Mouse (Mus musculus): ENCODE measurements around the gene Tnrc6c. TPM values are rescaled to one million over a fixed set of nuclear protein-coding genes. Genes with fewer than 3 reads are reported as not detected.

Gene Tnrc6c
- polyA plus RNA-seq (2014; fragmentation: Illumina TruSeq; extraction: RNeasy Lipid Tissue Mini Kit (QIAGEN cat#74804); ENCODE audit: low read depth, low replicate concordance) = 8.2 TPM

DNA sequence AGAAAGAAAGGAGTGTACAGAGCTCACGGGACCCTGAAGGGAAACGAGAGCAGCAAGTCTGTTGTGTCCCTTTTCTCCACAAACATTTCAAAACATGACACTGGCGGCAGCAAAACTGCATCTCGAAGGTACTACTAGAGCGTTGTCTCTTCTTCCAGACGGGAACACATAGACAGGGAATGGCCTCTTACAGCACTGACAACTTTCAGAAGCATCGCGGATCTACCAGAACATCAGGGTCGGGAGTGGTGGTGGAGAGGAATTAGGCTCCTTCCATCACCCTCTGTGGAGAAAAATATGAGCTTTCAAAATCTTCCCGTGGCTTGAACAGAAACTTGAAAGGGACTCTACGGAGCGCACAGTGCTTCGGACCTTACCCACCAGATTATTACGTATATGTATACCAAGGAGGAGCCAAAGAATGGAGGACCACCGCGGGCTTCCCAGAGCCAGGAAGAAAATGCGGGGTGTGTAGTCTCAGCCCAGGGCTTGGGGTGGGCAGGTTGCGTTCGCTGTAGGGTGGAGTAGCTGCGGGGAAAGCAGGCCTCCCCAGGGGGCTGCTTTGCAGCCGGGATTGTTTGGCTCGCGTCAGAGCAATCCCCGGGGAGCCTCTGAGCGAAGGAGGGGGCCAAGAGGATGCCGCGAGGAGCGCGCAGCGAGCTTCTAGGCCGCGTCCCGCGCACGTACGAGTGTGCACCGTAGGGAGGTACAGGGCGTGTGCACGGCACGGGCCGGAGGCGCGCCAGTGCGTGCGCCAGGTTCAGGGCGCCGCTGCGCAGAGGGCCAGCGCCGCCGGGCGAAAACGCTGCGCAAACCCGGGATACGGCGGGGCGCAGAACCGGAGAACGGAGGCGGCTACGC is at the start of gene Tnrc6c:
Gene Tnrc6c (plus strand): TSS at position 799 of the 861 bp plus-strand sequence.

DNA sequence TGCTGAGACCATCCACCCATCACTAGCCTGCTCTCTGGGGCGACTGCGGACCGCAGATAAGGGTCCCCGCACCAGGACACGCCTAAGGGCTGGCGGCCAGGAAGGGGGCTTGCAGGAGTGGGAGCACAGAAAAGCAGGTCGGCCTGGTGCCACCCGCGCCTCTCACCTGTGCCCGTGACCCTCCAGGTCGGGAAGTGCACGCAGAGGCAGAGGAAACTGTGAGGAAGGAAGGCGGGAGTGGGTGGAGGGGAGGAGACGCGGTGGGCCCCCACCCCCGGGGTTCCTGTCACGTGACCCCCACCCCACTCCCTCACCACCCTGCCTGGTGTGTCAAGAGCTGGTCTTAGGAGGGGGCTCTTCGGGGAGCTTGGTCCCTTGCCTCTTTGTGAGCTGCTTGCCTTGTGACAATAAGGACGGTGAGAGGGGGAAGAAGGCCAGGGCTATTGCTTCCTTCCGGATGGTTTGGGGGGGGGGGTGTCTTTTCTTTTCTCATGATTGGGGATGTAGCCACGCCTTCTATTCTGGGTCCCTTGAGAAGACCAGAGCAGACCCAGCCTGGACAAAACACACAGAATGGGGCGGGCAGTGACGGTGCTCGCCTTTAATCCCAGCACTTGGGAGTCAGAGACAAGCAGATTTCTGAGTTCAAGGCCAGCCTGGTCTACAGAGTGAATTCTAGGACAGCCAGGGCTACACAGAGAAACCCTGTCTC is 128.1 kb downstream of the Tnrc6c start, which contains the start of the genes Tmc8 and Tmc6:
Gene Tmc8 (plus strand): TSS at position 84 of the 712 bp plus-strand sequence.
Gene Tmc6 (minus strand): TSS at position 206 of the 712 bp plus-strand sequence.

DNA sequence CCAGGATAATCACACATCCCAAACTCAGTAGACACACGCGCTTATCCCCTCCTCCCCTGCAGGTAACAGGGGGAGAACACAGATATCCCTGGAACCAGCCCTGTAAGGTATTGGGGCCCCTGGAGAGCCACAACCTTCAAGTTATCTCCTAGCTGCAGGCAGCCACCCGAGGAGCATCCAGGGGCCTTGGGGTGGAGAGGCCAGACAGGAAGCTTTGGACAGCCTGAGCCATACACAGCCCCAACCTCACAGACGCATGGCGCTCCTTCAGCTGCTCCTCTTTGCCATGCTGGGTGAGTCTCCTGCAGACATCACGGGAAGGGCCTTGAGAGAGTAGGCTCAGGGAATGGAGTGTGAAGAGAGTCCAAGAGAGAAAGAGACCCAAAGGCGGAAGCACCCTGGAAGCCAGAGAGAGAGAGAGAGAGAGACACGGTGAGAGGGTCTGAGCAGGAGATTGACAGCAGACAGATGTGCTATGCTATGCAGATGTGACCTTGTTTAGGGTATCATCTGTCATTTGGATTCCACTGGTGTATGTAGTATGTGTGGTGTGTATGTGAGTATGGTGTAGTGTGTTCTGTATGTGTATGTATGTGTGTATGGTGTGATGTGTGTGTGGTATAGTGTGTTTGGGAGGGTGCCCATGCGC is 143.5 kb downstream of the Tnrc6c start, which contains the start of gene 6030468B19Rik:
Gene 6030468B19Rik (plus strand): TSS at position 150 of the 649 bp plus-strand sequence.

DNA sequence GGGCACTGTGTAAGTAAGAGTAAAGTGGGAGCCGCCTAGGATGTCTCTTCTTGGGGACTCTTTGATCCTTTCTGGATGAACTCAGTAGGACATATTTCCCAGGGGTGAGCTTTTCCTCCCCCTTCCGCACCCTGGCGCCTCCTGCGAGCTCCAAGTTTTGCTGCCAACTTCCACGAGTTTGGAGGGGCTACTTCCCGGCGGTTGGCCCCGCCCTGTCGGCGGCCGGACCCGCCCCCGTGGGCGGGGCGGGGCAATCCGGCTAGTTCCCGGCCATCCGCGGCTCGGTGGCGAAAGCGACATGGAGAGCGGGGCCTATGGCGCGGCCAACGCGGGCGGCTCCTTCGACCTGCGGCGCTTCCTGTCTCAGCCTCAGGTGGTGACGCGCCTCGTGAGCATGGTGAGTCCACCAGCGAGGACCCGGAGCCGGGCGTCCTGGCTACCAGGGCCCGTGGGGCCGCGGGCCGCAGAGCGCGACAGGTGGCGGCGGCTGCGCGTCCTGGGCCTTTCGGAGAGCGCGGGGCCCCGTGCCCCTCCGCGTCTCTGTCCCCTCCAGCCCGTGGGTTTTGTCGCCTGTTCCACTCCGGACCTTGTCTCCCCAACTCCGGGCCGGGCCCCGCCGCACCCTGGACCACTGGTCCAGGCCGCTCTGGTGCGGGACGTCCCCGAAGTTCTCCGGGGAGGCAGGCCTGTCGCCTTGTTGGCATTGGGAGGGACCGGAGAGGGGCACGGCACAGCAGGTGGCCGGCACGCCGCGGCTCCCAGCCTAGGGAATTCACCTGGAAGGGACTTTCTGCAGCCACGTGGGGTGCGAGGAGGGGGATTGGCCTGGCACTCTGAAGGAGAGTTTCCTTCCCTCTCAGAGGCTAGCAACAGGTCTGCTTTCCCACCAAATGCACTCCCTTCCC is 155.6 kb downstream of the Tnrc6c start, which contains the start of the genes Gm20708 and Syngr2:
Gene Gm20708 (plus strand): TSS at position 262 of the 905 bp plus-strand sequence.
Gene Syngr2 (plus strand): TSS at position 262 of the 905 bp plus-strand sequence.

Other genes starting within 250 kb of the Tnrc6c start
- gene Gm11733, start 169.9 kb upstream of the Tnrc6c start, polyA plus RNA-seq (2014; fragmentation: Illumina TruSeq; extraction: RNeasy Lipid Tissue Mini Kit (QIAGEN cat#74804); ENCODE audit: low read depth, low replicate concordance) = not detected
- 0.07 TPM for gene Tmc8, start 127.8 kb downstream of the Tnrc6c start, polyA plus RNA-seq (2014; fragmentation: Illumina TruSeq; extraction: RNeasy Lipid Tissue Mini Kit (QIAGEN cat#74804); ENCODE audit: low read depth, low replicate concordance)
- gene Tmc6, start 127.9 kb downstream of the Tnrc6c start, polyA plus RNA-seq (2014; fragmentation: Illumina TruSeq; extraction: RNeasy Lipid Tissue Mini Kit (QIAGEN cat#74804); ENCODE audit: low read depth, low replicate concordance) = 0.45 TPM
- not detected for gene 6030468B19Rik, start 143.4 kb downstream of the Tnrc6c start, polyA plus RNA-seq (2014; fragmentation: Illumina TruSeq; extraction: RNeasy Lipid Tissue Mini Kit (QIAGEN cat#74804); ENCODE audit: low read depth, low replicate concordance)
- gene Gm20708, start 155.4 kb downstream of the Tnrc6c start, polyA plus RNA-seq (2014; fragmentation: Illumina TruSeq; extraction: RNeasy Lipid Tissue Mini Kit (QIAGEN cat#74804); ENCODE audit: low read depth, low replicate concordance) = 2.1 TPM
- gene Syngr2, start 155.4 kb downstream of the Tnrc6c start, polyA plus RNA-seq (2014; fragmentation: Illumina TruSeq; extraction: RNeasy Lipid Tissue Mini Kit (QIAGEN cat#74804); ENCODE audit: low read depth, low replicate concordance) = 2.2 TPM
- 0.91 TPM for gene Afmid, start 171.6 kb downstream of the Tnrc6c start, polyA plus RNA-seq (2014; fragmentation: Illumina TruSeq; extraction: RNeasy Lipid Tissue Mini Kit (QIAGEN cat#74804); ENCODE audit: low read depth, low replicate concordance)
- gene Tk1, start 171.8 kb downstream of the Tnrc6c start, polyA plus RNA-seq (2014; fragmentation: Illumina TruSeq; extraction: RNeasy Lipid Tissue Mini Kit (QIAGEN cat#74804); ENCODE audit: low read depth, low replicate concordance) = 0.32 TPM
- gene Birc5, start 195.0 kb downstream of the Tnrc6c start, polyA plus RNA-seq (2014; fragmentation: Illumina TruSeq; extraction: RNeasy Lipid Tissue Mini Kit (QIAGEN cat#74804); ENCODE audit: low read depth, low replicate concordance) = 93.7 TPM
- not detected for gene Tmem235, start 206.5 kb downstream of the Tnrc6c start, polyA plus RNA-seq (2014; fragmentation: Illumina TruSeq; extraction: RNeasy Lipid Tissue Mini Kit (QIAGEN cat#74804); ENCODE audit: low read depth, low replicate concordance)
- not detected for gene Tha1, start 219.2 kb downstream of the Tnrc6c start, polyA plus RNA-seq (2014; fragmentation: Illumina TruSeq; extraction: RNeasy Lipid Tissue Mini Kit (QIAGEN cat#74804); ENCODE audit: low read depth, low replicate concordance)